Mouse (Mus musculus): Measurements from ENCODE around the gene Gm3526. TPM values are rescaled to one million over a fixed set of nuclear protein-coding genes. Genes with fewer than 3 reads are reported as not detected.

The Gm3526 gene
- 0.13 TPM in 1 of 2 replicates, not detected in the other for polyA plus RNA-seq (2012; ENCODE audit: low replicate concordance)

DNA sequence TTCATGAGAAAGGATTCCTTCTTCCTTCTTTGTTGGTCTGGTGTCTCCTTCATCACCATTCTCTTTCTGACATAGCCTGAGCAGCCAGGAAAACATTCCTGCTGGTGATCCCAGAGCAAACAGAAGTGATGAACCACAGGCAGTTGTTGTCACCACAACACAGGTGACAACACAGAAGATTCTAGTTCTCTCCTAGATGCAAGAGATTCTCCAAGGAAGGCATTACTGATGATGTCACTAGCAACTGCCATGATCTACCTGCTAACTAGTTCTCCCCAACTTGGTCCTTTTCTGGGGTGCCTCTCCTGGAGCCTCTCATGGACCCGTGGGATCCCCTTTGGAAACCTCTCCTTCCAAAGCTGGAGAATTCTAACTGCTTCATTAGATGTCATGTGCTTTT is at the start of gene Gm3526:
Gene Gm3526, minus strand, starts transcription at position 101 of the 400 bp plus-strand sequence.

Other genes starting within 250 kb of the Gm3526 start
- gene Gm3298, start 244.7 kb downstream of the Gm3526 start, polyA plus RNA-seq (2012; ENCODE audit: low replicate concordance), result not detected in 2 replicates
- gene 4930555G01Rik, start 210.0 kb downstream of the Gm3526 start, polyA plus RNA-seq (2012; ENCODE audit: low replicate concordance), result not detected in 2 replicates
- gene Gm8281, start 189.5 kb downstream of the Gm3526 start, polyA plus RNA-seq (2012; ENCODE audit: low replicate concordance), result not detected in 2 replicates
- not detected in 2 replicates for gene Gm8279, start 129.1 kb downstream of the Gm3526 start, polyA plus RNA-seq (2012; ENCODE audit: low replicate concordance)
- gene Gm3317, start 96.0 kb downstream of the Gm3526 start, polyA plus RNA-seq (2012; ENCODE audit: low replicate concordance), result not detected in 2 replicates
- gene Gm8271, start 74.8 kb downstream of the Gm3526 start, polyA plus RNA-seq (2012; ENCODE audit: low replicate concordance), result not detected in 2 replicates
- gene Gm3542, start 74.3 kb upstream of the Gm3526 start, polyA plus RNA-seq (2012; ENCODE audit: low replicate concordance), result not detected in 2 replicates
- not detected in 2 replicates for gene Gm3500, start 128.5 kb upstream of the Gm3526 start, polyA plus RNA-seq (2012; ENCODE audit: low replicate concordance)
- not detected in 2 replicates for gene Gm3194, start 194.9 kb upstream of the Gm3526 start, polyA plus RNA-seq (2012; ENCODE audit: low replicate concordance)
- gene Gm8246, start 217.2 kb upstream of the Gm3526 start, polyA plus RNA-seq (2012; ENCODE audit: low replicate concordance), result not detected in 2 replicates
- gene Gm3187, start 223.6 kb upstream of the Gm3526 start, polyA plus RNA-seq (2012; ENCODE audit: low replicate concordance), result not detected in 2 replicates
- gene Gm3488, start 241.1 kb upstream of the Gm3526 start, polyA plus RNA-seq (2012; ENCODE audit: low replicate concordance), result not detected in 2 replicates

Measured in leukemia stem cell, adult 10-12 weeks (primary cell).